Mouse (Mus musculus) spleen, adult 2 months (tissue): ENCODE measurements at regions not wholly inside any gene's neighbourhood (a gene's known extent, or its start where the extent isn't known, plus 50 kb on each side); places are given as distances from the start of the nearest gene placed in this dataset.

Experiments
- DNase-seq, 2 experiments: peaks; one replicate each; pipeline versions ENCODE4 v3.0.0 to v3.0.0-alpha.2; 2012 to 2021; ENCODE audit warnings: low spot score in 2 of 2, low read depth in 1 of 2
- H3K27ac ChIP-seq: fragments of 200-500 bp; 2 replicates; pipeline ENCODE4 v1.5.1; 2012; ENCODE audit warnings: low read length, inconsistent platforms; ENCODE audit not compliant: insufficient read depth
- H3K27me3 ChIP-seq: fragments of 200-500 bp; 2 replicates; pipeline ENCODE4 v1.6.1; 2012; ENCODE audit warnings: mild to moderate bottlenecking, moderate library complexity, low read length, inconsistent platforms; ENCODE audit not compliant: control insufficient read depth, insufficient read depth
- H3K36me3 ChIP-seq: fragments of 200-500 bp; 2 replicates; pipeline ENCODE4 v1.6.1; 2012; ENCODE audit warnings: mild to moderate bottlenecking, low read length, inconsistent platforms; ENCODE audit not compliant: control insufficient read depth, insufficient read depth
- H3K4me1 ChIP-seq: fragments of 200-500 bp; 2 replicates; pipeline ENCODE4 v1.6.1; 2011; ENCODE audit warnings: inconsistent platforms; ENCODE audit not compliant: control insufficient read depth, insufficient read depth, insufficient read length
- H3K4me3 ChIP-seq: fragments of 200-500 bp; 2 replicates; pipeline ENCODE4 v1.5.1; 2011; ENCODE audit warnings: mild to moderate bottlenecking, inconsistent platforms; ENCODE audit not compliant: insufficient read depth, insufficient read length; ENCODE audit errors: extremely low read depth
- CTCF ChIP-seq: fragments of 200-500 bp; IDR thresholded peaks from 2 replicates; pipeline ENCODE4 v1.5.1; 2011; ENCODE audit warnings: mild to moderate bottlenecking, inconsistent platforms; ENCODE audit not compliant: insufficient read depth, insufficient read length, insufficient replicate concordance; ENCODE audit errors: extremely low read depth
- POLR2A ChIP-seq: fragments of 200-500 bp; IDR thresholded peaks from 2 replicates; pipeline ENCODE4 v1.6.1; 2011; ENCODE audit warnings: low read depth, low read length, inconsistent platforms
- WGBS: fragments of 180-500 bp; shearing (Covaris S2); methylation state at CpG from one replicate; pipeline ENCODE4 v1.1.7; 2018; 5-methylcytosine and 5-hydroxymethylcytosine counted together

GRCm38 (mm10) chr8:116065327-116065726 is 357.7 kb upstream of the Maf start:
- H3K27ac ChIP-seq, result no peak overlapping the region
- DNase-seq, result no peak
- no peak overlapping the region for H3K4me3 ChIP-seq
- H3K27me3 ChIP-seq, result no peaks in the 10 kb centered on the region
- no peaks in the 10 kb centered on the region for H3K4me1 ChIP-seq
- 91% methylated on average over 7 of the region's 7 CpGs for WGBS
- TF ChIP-seq POLR2A (no peak), CTCF (no peak)
- no peaks in the 10 kb centered on the region for H3K36me3 ChIP-seq

- no peaks in the 10 kb centered on the region for H3K4me1 ChIP-seq
Measured at GRCm38 (mm10) chr8:116064562-116064961, 357.0 kb upstream of the Maf start.

DNA sequence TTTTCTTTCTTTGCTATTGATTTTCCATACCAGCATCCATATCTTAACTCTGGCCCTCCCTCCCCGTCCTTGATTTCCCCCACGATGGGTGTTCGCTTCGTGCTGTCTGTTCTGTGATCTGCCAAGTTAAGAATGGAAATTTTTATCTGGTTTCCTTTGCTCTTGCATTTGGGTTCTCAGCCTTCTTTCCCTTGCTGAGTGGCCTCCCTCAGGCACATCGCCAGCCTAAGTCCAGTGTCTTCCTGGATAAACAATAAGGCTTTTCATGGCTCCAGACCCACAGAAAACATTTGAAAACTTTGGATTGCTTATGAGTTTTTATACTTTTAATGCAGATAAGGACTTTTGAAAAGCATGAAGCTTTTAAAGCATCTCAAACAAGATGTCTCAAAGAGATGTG is 355.9 kb upstream of the Maf start:
- WGBS, result 81% methylated on average over 5 of the region's 5 CpGs
- TF ChIP-seq POLR2A, result no peak
- no peak for TF ChIP-seq CTCF
- Histone ChIP-seq H3K27me3 (no peaks in the 10 kb centered on the region), H3K4me3 (no peak overlapping the region), H3K27ac (no peak overlapping the region), H3K4me1 (no peaks in the 10 kb centered on the region), H3K36me3 (no peaks in the 10 kb centered on the region)
- DNase-seq, result no peak

More at GRCm38 (mm10) chr8:116064562-116064961, 357.0 kb upstream of the Maf start:
- no peak for TF ChIP-seq CTCF
- TF ChIP-seq POLR2A, result no peak
- DNase-seq, result no peak
- Histone ChIP-seq H3K36me3 (no peaks in the 10 kb centered on the region), H3K27ac (no peak overlapping the region), H3K4me3 (no peak overlapping the region), H3K27me3 (no peaks in the 10 kb centered on the region)
- WGBS, result 86% methylated on average over 11 of the region's 11 CpGs

- DNase-seq, result no peak
- WGBS, result 69% methylated on average over 7 of the region's 7 CpGs
- Histone ChIP-seq H3K36me3 (no peaks in the 10 kb centered on the region), H3K4me3 (no peak overlapping the region), H3K27ac (no peak overlapping the region), H3K27me3 (no peaks in the 10 kb centered on the region), H3K4me1 (no peaks in the 10 kb centered on the region)
- no peak for TF ChIP-seq POLR2A
Measured at GRCm38 (mm10) chr8:116053483-116053882, 345.9 kb upstream of the Maf start.

DNA sequence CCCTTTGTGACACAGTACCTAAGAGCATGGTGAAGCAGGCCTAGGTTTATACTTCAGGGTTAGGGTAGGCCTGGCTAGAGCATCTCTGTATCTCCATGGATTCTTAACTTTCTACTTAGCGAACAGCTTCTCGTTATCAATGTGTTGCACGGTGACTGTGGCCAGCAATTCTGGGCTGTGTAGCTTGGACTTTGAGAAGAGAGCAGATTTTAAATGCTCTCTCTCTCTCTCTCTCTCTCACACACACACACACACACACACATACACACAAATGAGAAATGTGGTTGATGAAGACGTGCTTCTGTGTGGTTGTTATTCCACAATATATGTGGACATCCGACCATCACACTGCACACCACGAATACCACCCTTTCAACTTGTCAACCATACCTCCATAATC is 345.4 kb upstream of the Maf start:
- no peaks in the 10 kb centered on the region for H3K36me3 ChIP-seq
- no peaks in the 10 kb centered on the region for H3K4me1 ChIP-seq
- no peak for TF ChIP-seq POLR2A
- H3K27ac ChIP-seq, result no peak overlapping the region
- H3K4me3 ChIP-seq, result no peak overlapping the region
- no peaks in the 10 kb centered on the region for H3K27me3 ChIP-seq
- 89% methylated on average over 6 of the region's 6 CpGs for WGBS
- no peak for DNase-seq

DNA sequence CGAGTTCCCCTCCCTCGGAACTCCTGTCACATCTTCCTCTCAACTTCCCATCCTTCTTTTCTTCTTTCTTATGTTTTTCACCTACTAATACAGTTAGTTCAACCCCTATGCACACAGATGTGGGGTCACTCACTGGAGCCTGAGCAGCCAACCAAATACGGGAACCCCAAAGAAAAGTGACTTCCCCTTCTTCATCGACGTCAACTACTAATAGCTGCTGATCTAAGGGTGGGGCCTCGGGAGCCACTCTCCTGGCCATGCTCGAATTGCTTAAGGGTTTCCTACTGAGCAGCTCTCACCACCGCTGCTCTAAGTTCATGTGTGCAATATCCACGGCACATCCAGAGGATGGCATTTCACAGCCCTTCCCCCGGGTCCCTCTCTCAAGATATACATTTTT is 340.9 kb upstream of the Maf start:
- TF ChIP-seq CTCF, result no peak
- no peak for TF ChIP-seq POLR2A
- no peak overlapping the region for H3K4me3 ChIP-seq
- no peaks in the 10 kb centered on the region for H3K27me3 ChIP-seq
- no peak for DNase-seq
- H3K27ac ChIP-seq, result no peak overlapping the region
- H3K36me3 ChIP-seq, result no peaks in the 10 kb centered on the region
- H3K4me1 ChIP-seq, result no peaks in the 10 kb centered on the region
- WGBS, result 57% methylated on average over 10 of the region's 10 CpGs

DNA sequence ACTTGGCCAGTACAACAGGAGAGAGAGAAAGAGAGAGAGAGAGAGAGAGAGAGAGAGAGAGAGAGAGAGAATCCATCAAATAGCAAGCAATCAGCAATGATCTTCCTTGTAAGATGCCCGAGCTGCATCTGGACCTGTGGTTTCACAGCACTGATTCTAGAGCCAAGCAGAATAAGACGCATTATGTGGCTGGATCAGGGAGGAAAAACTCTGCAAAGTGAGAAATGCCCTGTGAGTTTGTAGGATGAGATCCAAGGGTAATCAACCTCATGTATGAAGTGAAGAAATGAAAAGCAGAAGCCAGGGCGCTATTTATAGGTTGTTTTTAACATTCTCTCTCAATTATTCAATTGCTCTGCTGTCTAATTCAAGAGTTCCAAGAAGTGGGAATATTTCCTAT is 339.3 kb upstream of the Maf start:
- no peak for TF ChIP-seq CTCF
- TF ChIP-seq POLR2A, result no peak
- Histone ChIP-seq H3K36me3 (no peaks in the 10 kb centered on the region), H3K4me3 (no peak overlapping the region), H3K27ac (no peak overlapping the region), H3K4me1 (no peaks in the 10 kb centered on the region), H3K27me3 (no peaks in the 10 kb centered on the region)
- WGBS, result 70% methylated on average over 3 of the region's 3 CpGs
- no peak for DNase-seq
